Mouse (Mus musculus): Measurements from ENCODE around the gene Vmn1r89. TPM values are rescaled to one million over a fixed set of nuclear protein-coding genes. Genes with fewer than 3 reads are reported as not detected.

Gene Vmn1r89
- not detected in 2 replicates for polyA plus RNA-seq (2015; fragmentation: Nextera tagmentation; extraction: Ambion mirVana)

DNA sequence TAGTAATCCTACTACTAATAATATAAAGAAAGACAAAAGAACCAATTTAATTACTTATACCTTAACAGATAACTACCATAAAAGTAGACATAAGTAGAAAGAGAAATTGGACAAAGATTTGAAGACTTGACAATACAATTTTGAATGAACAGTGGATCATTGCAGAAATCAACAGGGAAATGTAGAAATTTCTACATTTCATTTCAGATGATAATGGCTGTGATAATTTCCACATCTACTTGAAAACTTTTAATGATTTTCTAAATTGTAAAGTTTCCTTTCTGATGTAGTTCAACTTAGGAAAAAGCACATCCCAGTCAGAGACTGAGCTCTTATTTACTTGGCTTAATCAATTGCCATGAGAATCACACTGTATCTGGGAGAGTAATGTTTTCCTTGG, at the start of gene Vmn1r89:
Vmn1r89 (plus strand) TSS at position 301 of the 400 bp plus-strand sequence.
- H3K27ac ChIP-seq: no peak within 1 kb of the TSS
- no peaks in the 10 kb centered on the region for H3K36me3 ChIP-seq (ENCODE audit: insufficient read depth, low read length)
- H3K4me1 ChIP-seq (replicated peaks; ENCODE audit: insufficient read depth, low read length): no peaks in the 10 kb centered on the region
- no peak within 1 kb of the TSS for H3K4me3 ChIP-seq (replicated peaks; ENCODE audit: low read depth, low read length)
- H3K9me3 ChIP-seq (replicated peaks; ENCODE audit: low read length): no peaks in the 10 kb centered on the region
- no peaks in the 10 kb centered on the region for H3K27me3 ChIP-seq (ENCODE audit: insufficient read depth, low read length)
- ATAC-seq (replicated peaks; ENCODE audit: low FRiP score, low read depth): no peak
- TF ChIP-seq CTCF (IDR thresholded peaks at IDR 0.05; ENCODE audit: low read depth): no peak
- no peak for DNase-seq (ENCODE audit: low spot score)
- H3K4me2 ChIP-seq (ENCODE audit: low read length): no peak within 1 kb of the TSS
- H3K9ac ChIP-seq (ENCODE audit: low read depth, low read length): no peak within 1 kb of the TSS

DNA sequence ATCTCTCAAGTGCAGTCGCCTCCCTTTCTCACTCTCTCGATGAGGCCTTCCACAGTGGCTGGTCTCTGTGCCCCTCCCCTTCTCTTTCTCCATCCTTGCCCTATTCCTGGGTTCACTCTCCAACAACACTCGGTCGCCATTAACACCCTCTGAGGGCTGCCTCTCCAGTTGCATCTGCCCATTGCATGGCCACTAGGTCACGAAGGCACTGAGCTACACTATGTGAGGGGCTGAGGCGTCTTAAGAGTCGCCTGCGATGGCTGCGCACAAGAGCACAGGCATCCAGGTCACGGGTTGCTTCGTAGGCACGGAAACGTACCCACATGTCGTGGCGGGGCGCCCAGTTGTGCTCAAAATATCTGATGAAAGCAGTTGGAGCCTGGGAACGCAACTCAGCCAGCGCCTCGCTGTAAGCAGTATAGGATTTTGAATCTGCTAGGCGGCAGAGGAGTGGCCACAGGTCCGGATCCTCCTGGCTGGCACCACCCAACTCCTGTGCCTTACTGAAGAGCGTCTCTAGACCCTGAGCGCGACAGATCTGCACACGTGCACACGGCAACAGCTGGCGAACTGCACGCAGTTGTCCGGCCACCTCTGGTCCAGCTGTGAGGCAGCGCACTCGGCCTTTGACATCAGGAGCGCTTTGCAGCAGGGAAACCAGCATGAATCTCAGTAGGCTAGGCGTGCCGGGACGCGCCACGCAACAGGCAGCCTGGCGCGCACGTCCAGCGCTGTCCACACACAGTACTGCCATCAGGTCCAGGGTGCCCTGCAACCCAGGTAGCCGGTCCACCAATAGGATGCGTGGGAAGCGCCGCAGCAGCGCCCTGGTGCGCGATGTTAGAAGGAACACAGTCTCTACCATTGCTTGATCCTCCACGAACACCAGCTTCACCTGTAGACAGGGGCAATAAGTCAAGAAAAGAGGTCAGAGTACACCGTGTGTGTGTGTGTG, 48.2 kb downstream of the Vmn1r89 start:
- H3K27me3 ChIP-seq (ENCODE audit: insufficient read depth, low read length): no peaks in the 10 kb centered on the region
- H3K4me2 ChIP-seq (ENCODE audit: low read length): no peak overlapping the region
- no peak overlapping the region for H3K4me3 ChIP-seq (replicated peaks; ENCODE audit: low read depth, low read length)
- H3K9me3 ChIP-seq (replicated peaks; ENCODE audit: low read length): no peaks in the 10 kb centered on the region
- no peak for TF ChIP-seq CTCF (IDR thresholded peaks at IDR 0.05; ENCODE audit: low read depth)
- H3K9ac ChIP-seq (ENCODE audit: low read depth, low read length): no peak overlapping the region
- DNase-seq (ENCODE audit: low spot score) (no peak), ATAC-seq (replicated peaks; ENCODE audit: low FRiP score, low read depth) (no peak)
- H3K4me1 ChIP-seq (replicated peaks; ENCODE audit: insufficient read depth, low read length): no peaks in the 10 kb centered on the region
- 57% methylated on average over 50 of the region's 50 CpGs for WGBS
- no peak overlapping the region for H3K27ac ChIP-seq
- H3K36me3 ChIP-seq (ENCODE audit: insufficient read depth, low read length): no peaks in the 10 kb centered on the region

DNA sequence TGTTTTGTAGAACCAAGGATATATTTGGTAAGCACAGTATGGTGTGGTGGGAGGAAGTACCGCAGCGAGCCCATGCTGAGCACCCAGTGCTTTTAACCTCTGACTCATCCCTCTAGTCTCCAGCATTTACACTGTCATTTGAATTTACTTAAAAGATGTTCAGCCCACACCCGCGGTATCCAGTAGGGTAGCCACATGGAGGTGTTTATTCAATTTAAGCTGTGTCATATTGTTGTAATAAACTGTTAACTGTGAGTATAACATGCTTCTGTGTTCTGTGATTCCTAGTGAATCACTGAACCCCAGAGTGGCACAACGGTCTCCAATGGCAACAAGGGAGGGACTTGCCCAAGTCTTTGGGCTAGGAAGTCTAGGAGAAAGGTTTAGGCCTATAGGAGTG, 51.0 kb downstream of the Vmn1r89 start:
- Histone ChIP-seq H3K36me3 (ENCODE audit: insufficient read depth, low read length) (no peaks in the 10 kb centered on the region), H3K4me2 (ENCODE audit: low read length) (no peak overlapping the region), H3K4me1 (replicated peaks; ENCODE audit: insufficient read depth, low read length) (no peaks in the 10 kb centered on the region), H3K27ac (no peak overlapping the region), H3K9me3 (replicated peaks; ENCODE audit: low read length) (no peaks in the 10 kb centered on the region), H3K27me3 (ENCODE audit: insufficient read depth, low read length) (no peaks in the 10 kb centered on the region), H3K4me3 (replicated peaks; ENCODE audit: low read depth, low read length) (no peak overlapping the region), H3K9ac (ENCODE audit: low read depth, low read length) (no peak overlapping the region)
- 88% methylated on average over 5 of the region's 5 CpGs for WGBS
- ATAC-seq (replicated peaks; ENCODE audit: low FRiP score, low read depth) (no peak), DNase-seq (ENCODE audit: low spot score) (no peak)
- no peak for TF ChIP-seq CTCF (IDR thresholded peaks at IDR 0.05; ENCODE audit: low read depth)

DNA sequence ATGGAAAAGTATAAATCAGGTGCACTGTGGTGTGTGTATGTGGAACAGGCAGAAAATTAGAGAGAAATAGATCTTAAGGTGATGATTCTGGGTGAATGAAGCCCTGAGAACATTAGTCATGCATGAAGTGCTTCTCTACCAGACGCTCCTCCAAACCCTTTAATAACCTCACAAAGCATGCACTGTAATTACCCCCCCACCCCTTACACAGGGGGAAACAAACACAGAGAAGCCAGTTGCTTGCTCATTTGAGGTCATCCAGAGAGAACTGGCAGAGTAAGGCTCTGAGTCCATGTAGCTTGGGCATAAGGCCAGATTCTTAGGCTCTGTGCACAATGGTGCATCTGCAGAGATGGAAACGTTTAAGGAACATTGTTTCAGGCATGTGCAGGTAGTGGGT, 51.6 kb downstream of the Vmn1r89 start:
- H3K27ac ChIP-seq: no peak overlapping the region
- ATAC-seq (replicated peaks; ENCODE audit: low FRiP score, low read depth) (no peak), DNase-seq (ENCODE audit: low spot score) (no peak)
- H3K4me3 ChIP-seq (replicated peaks; ENCODE audit: low read depth, low read length): no peak overlapping the region
- 53% methylated on average over 2 of the region's 2 CpGs for WGBS
- no peak for TF ChIP-seq CTCF (IDR thresholded peaks at IDR 0.05; ENCODE audit: low read depth)
- no peaks in the 10 kb centered on the region for H3K9me3 ChIP-seq (replicated peaks; ENCODE audit: low read length)
- H3K27me3 ChIP-seq (ENCODE audit: insufficient read depth, low read length): no peaks in the 10 kb centered on the region
- no peak overlapping the region for H3K4me2 ChIP-seq (ENCODE audit: low read length)
- H3K4me1 ChIP-seq (replicated peaks; ENCODE audit: insufficient read depth, low read length): no peaks in the 10 kb centered on the region
- no peak overlapping the region for H3K9ac ChIP-seq (ENCODE audit: low read depth, low read length)
- H3K36me3 ChIP-seq (ENCODE audit: insufficient read depth, low read length): no peaks in the 10 kb centered on the region

DNA sequence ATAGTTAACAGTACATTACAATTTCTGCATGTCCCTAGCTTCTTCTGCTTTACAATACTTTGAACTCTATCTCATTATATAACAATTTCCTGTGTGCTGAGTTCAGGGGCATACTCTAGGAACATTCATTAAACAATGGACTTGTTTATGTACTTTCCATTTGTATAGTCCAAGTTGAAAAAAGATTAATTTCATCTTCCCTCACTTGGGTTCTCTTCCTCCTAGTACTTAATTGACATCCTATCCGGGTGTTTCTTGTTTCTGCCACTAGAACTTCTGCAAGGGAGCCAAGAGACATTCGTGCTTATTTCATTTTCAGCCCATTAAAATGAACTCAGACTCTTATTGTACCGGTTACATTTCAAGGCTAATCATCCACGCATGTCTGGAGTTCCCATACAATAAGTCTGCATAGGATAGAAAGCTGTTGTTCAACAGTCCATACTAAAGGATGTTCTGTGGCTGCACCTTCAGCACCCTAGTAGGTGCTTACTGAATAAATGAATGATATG, 56.0 kb downstream of the Vmn1r89 start:
- no peaks in the 10 kb centered on the region for H3K4me1 ChIP-seq (replicated peaks; ENCODE audit: insufficient read depth, low read length)
- ATAC-seq (replicated peaks; ENCODE audit: low FRiP score, low read depth): no peak
- H3K27ac ChIP-seq: no peak overlapping the region
- H3K4me2 ChIP-seq (ENCODE audit: low read length): no peak overlapping the region
- no peak overlapping the region for H3K4me3 ChIP-seq (replicated peaks; ENCODE audit: low read depth, low read length)
- TF ChIP-seq CTCF (IDR thresholded peaks at IDR 0.05; ENCODE audit: low read depth): no peak
- H3K36me3 ChIP-seq (ENCODE audit: insufficient read depth, low read length): 0 out of 2 replicates have a peak, but pooled peaks cover under 1% of the 10 kb centered on the region
- no peaks in the 10 kb centered on the region for H3K27me3 ChIP-seq (ENCODE audit: insufficient read depth, low read length)
- no peaks in the 10 kb centered on the region for H3K9me3 ChIP-seq (replicated peaks; ENCODE audit: low read length)
- no peak for DNase-seq (ENCODE audit: low spot score)
- WGBS: 89% methylated on average over 4 of the region's 4 CpGs
- no peak overlapping the region for H3K9ac ChIP-seq (ENCODE audit: low read depth, low read length)

DNA sequence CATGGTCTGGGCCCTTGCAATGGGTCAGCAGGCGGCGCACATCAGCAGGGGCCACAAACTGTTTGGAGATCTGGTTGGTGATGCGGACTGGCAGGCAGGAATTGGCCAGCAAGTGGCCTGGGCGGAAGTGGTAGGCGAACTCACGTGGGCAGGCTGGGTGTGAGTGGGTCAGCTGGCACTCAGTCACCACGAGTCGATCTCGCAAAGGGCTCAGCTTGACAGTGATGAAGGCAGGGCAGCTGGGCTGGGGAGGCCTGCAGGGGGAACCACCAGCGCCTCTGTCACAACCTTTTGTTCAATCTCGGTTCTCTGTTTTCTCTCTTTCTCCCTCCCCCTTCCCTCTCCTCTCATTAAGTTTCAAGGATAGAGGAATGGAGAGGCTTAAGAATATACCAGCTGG, 56.6 kb downstream of the Vmn1r89 start:
- 86% methylated on average over 11 of the region's 11 CpGs for WGBS

More for the DNA sequence above, 56.6 kb downstream of the Vmn1r89 start:
- no peak for ATAC-seq (replicated peaks; ENCODE audit: low FRiP score, low read depth)
- H3K9me3 ChIP-seq (replicated peaks; ENCODE audit: low read length): no peaks in the 10 kb centered on the region
- H3K27ac ChIP-seq: no peak overlapping the region
- 0 out of 2 replicates have a peak, but pooled peaks cover 3% of the 10 kb centered on the region for H3K36me3 ChIP-seq (ENCODE audit: insufficient read depth, low read length)
- H3K4me3 ChIP-seq (replicated peaks; ENCODE audit: low read depth, low read length): no peak overlapping the region
- H3K9ac ChIP-seq (ENCODE audit: low read depth, low read length): no peak overlapping the region
- H3K4me1 ChIP-seq (replicated peaks; ENCODE audit: insufficient read depth, low read length): no peaks in the 10 kb centered on the region
- no peak overlapping the region for H3K4me2 ChIP-seq (ENCODE audit: low read length)
- no peak for DNase-seq (ENCODE audit: low spot score)
- no peak for TF ChIP-seq CTCF (IDR thresholded peaks at IDR 0.05; ENCODE audit: low read depth)
- no peaks in the 10 kb centered on the region for H3K27me3 ChIP-seq (ENCODE audit: insufficient read depth, low read length)

Other genes with a start within 250 kb of the Vmn1r89 start
- gene Zfp324, start 247.2 kb upstream of the Vmn1r89 start, polyA plus RNA-seq (2015; fragmentation: Nextera tagmentation; extraction: Ambion mirVana): 7.7 and 8.0 TPM in 2 replicates
- gene Zfp446, start 235.2 kb upstream of the Vmn1r89 start, polyA plus RNA-seq (2015; fragmentation: Nextera tagmentation; extraction: Ambion mirVana): 6.7 and 7.1 TPM in 2 replicates
- 0.07 and 0.11 TPM in 2 replicates for gene Slc27a5, start 214.8 kb upstream of the Vmn1r89 start, polyA plus RNA-seq (2015; fragmentation: Nextera tagmentation; extraction: Ambion mirVana)
- 195 and 197 TPM in 2 replicates for gene Trim28, start 213.9 kb upstream of the Vmn1r89 start, polyA plus RNA-seq (2015; fragmentation: Nextera tagmentation; extraction: Ambion mirVana)
- 17.4 and 17.5 TPM in 2 replicates for gene Zbtb45, start 203.0 kb upstream of the Vmn1r89 start, polyA plus RNA-seq (2015; fragmentation: Nextera tagmentation; extraction: Ambion mirVana)
- gene Chmp2a, start 178.2 kb upstream of the Vmn1r89 start, polyA plus RNA-seq (2015; fragmentation: Nextera tagmentation; extraction: Ambion mirVana): 235 and 240 TPM in 2 replicates
- 123 and 134 TPM in 2 replicates for gene Ube2m, start 174.7 kb upstream of the Vmn1r89 start, polyA plus RNA-seq (2015; fragmentation: Nextera tagmentation; extraction: Ambion mirVana)
- 2.3 and 2.6 TPM in 2 replicates for gene Mzf1, start 158.3 kb upstream of the Vmn1r89 start, polyA plus RNA-seq (2015; fragmentation: Nextera tagmentation; extraction: Ambion mirVana)
- not detected in 2 replicates for gene Vmn1r85, start 117.8 kb upstream of the Vmn1r89 start, polyA plus RNA-seq (2015; fragmentation: Nextera tagmentation; extraction: Ambion mirVana)
- gene Vmn1r86, start 93.1 kb upstream of the Vmn1r89 start, polyA plus RNA-seq (2015; fragmentation: Nextera tagmentation; extraction: Ambion mirVana): not detected in 2 replicates
- not detected in 2 replicates for gene Vmn1r87, start 72.9 kb upstream of the Vmn1r89 start, polyA plus RNA-seq (2015; fragmentation: Nextera tagmentation; extraction: Ambion mirVana)
- 0.01 TPM in 1 of 2 replicates, not detected in the other for gene Vmn1r88, start 53.5 kb upstream of the Vmn1r89 start, polyA plus RNA-seq (2015; fragmentation: Nextera tagmentation; extraction: Ambion mirVana)
- gene Lig1, start 64.3 kb downstream of the Vmn1r89 start, polyA plus RNA-seq (2015; fragmentation: Nextera tagmentation; extraction: Ambion mirVana): 49.8 and 61.7 TPM in 2 replicates
- 5.0 and 5.1 TPM in 2 replicates for gene Zswim9, start 65.7 kb downstream of the Vmn1r89 start, polyA plus RNA-seq (2015; fragmentation: Nextera tagmentation; extraction: Ambion mirVana)
- 0.12 and 0.17 TPM in 2 replicates for gene Pla2g4c, start 111.6 kb downstream of the Vmn1r89 start, polyA plus RNA-seq (2015; fragmentation: Nextera tagmentation; extraction: Ambion mirVana)
- gene Cabp5, start 185.1 kb downstream of the Vmn1r89 start, polyA plus RNA-seq (2015; fragmentation: Nextera tagmentation; extraction: Ambion mirVana): not detected in 2 replicates
- gene Bsph1, start 237.8 kb downstream of the Vmn1r89 start, polyA plus RNA-seq (2015; fragmentation: Nextera tagmentation; extraction: Ambion mirVana): not detected in 2 replicates